Mouse (Mus musculus) NIH3T3 (cell line): Measurements from ENCODE around the gene Olig2.

Experiments
- DNase-seq: peaks from one replicate; pipeline ENCODE4 v3.0.0-alpha.2; 2012; ENCODE audit warnings: low read depth

The Olig2 gene

GRCm38 (mm10) chr16:91225233-91226037 is at the start of gene Olig2:
Olig2 (plus strand) TSS chr16:91225457.
- no peak for DNase-seq

- DNase-seq: no peak
Observed at GRCm38 (mm10) chr16:91175892-91176291, 49.4 kb upstream of the Olig2 start.

- no peak for DNase-seq
Observed at GRCm38 (mm10) chr16:91187046-91187445, 38.2 kb upstream of the Olig2 start.

GRCm38 (mm10) chr16:91187662-91188061 is 37.6 kb upstream of the Olig2 start:
- DNase-seq: no peak

GRCm38 (mm10) chr16:91188304-91188703 is 37.0 kb upstream of the Olig2 start:
- no peak for DNase-seq

GRCm38 (mm10) chr16:91191233-91191632 is 34.0 kb upstream of the Olig2 start:
- no peak for DNase-seq

GRCm38 (mm10) chr16:91191663-91192237 is 33.5 kb upstream of the Olig2 start:
- no peak for DNase-seq

- DNase-seq: no peak
Observed at GRCm38 (mm10) chr16:91192672-91193354, 32.4 kb upstream of the Olig2 start.

- DNase-seq: no peak
Observed at GRCm38 (mm10) chr16:91199815-91200214, 25.4 kb upstream of the Olig2 start.

- no peak for DNase-seq
Observed at GRCm38 (mm10) chr16:91202989-91203388, 22.3 kb upstream of the Olig2 start.

- DNase-seq: no peak
Observed at GRCm38 (mm10) chr16:91206371-91206770, 18.9 kb upstream of the Olig2 start.

- no peak for DNase-seq
Observed at GRCm38 (mm10) chr16:91217077-91217476, 8.2 kb upstream of the Olig2 start.

GRCm38 (mm10) chr16:91217948-91218347 is 7.3 kb upstream of the Olig2 start:
- DNase-seq: peak; percentile 4

GRCm38 (mm10) chr16:91219246-91219645 is 6.0 kb upstream of the Olig2 start:
- DNase-seq: no peak

GRCm38 (mm10) chr16:91222171-91222642 is 3.0 kb upstream of the Olig2 start:
- DNase-seq: no peak

GRCm38 (mm10) chr16:91222643-91223271 is 2.5 kb upstream of the Olig2 start:
- no peak for DNase-seq

- DNase-seq: no peak
Observed at GRCm38 (mm10) chr16:91223327-91224067, 1.8 kb upstream of the Olig2 start.

GRCm38 (mm10) chr16:91224068-91224402 is 1.2 kb upstream of the Olig2 start:
- DNase-seq: no peak

GRCm38 (mm10) chr16:91224481-91225232 is 600 bp upstream of the Olig2 start:
- no peak for DNase-seq

GRCm38 (mm10) chr16:91226038-91226882 is 1.0 kb downstream of the Olig2 start:
- DNase-seq: no peak
